Mouse (Mus musculus) liver, adult 2 months (tissue): Measurements from ENCODE around the gene Orc6.

Source experiments
- CTCF ChIP-seq: fragments of 200-500 bp; IDR thresholded peaks from 2 replicates; pipeline ENCODE4 v1.5.1; 2011; ENCODE audit warnings: low read depth, low read length, control low read depth
- POLR2A ChIP-seq: fragments of 200-500 bp; IDR thresholded peaks from 2 replicates; pipeline ENCODE4 v1.6.1; 2011; ENCODE audit warnings: low read length, control low read depth; ENCODE audit not compliant: insufficient read depth; ENCODE audit errors: extremely low read depth

GRCm38 (mm10) chr8:85301941-85302340 is 2.5 kb downstream of the Orc6 start:
- TF ChIP-seq POLR2A (no peak), CTCF (no peak)
